Mouse (Mus musculus) CH12.LX (cell line): Measurements from ENCODE around the gene Lamc1. TPM values are rescaled to one million over a fixed set of nuclear protein-coding genes. Genes with fewer than 3 reads are reported as not detected.

Source experiments
- DNase-seq: peaks from one replicate; pipeline ENCODE4 v3.0.0-alpha.2; 2013; ENCODE audit errors: extremely low read depth
- H3K27ac ChIP-seq: 2 replicates; pipeline ENCODE4 v1.5.1; 2012; ENCODE audit warnings: low read depth, mild to moderate bottlenecking, control low read depth, moderate library complexity; ENCODE audit not compliant: insufficient read depth
- H3K27me3 ChIP-seq: replicated peaks from 2 replicates; pipeline ENCODE3; 2012; ENCODE audit warnings: inconsistent platforms
- H3K36me3 ChIP-seq, 2 experiments: replicated peaks in 1 of 2; 2 replicates each; pipeline versions ENCODE3 to v1.6.1; 2012; ENCODE audit warnings: inconsistent platforms in 1 of 2, low read length in 1 of 2, mild to moderate bottlenecking in 1 of 2, mixed read lengths in 1 of 2, moderate library complexity in 1 of 2; ENCODE audit not compliant: control insufficient read depth in 1 of 2, insufficient read depth in 1 of 2
- H3K4me1 ChIP-seq, 2 experiments: 2 replicates each; pipeline ENCODE4 v1.6.1; 2012; ENCODE audit warnings: inconsistent platforms in 1 of 2, moderate library complexity in 1 of 2; ENCODE audit not compliant: insufficient read depth in 2 of 2, control insufficient read depth in 1 of 2
- H3K4me2 ChIP-seq: 2 replicates; pipeline ENCODE4 v1.6.1; 2012; ENCODE audit warnings: low read depth, mild to moderate bottlenecking, control low read depth; ENCODE audit not compliant: poor library complexity, insufficient read depth, severe bottlenecking
- H3K4me3 ChIP-seq, 3 experiments: fragments of 150-350 bp in 1 of 3; sonication (generic) in 1 of 3; replicated peaks in 1 of 3; 2 replicates each; pipeline versions ENCODE3 to v1.5.1; 2011 to 2012; ENCODE audit warnings: low read depth in 2 of 3, low read length in 2 of 3, mild to moderate bottlenecking in 2 of 3, moderate library complexity in 2 of 3, control low read depth in 1 of 3, improper control_type of control experiment in 1 of 3, inconsistent platforms in 1 of 3, mixed read lengths in 1 of 3; ENCODE audit not compliant: poor library complexity in 1 of 3
- H3K79me2 ChIP-seq: replicated peaks from 2 replicates; pipeline ENCODE4 v1.6.1; 2012; ENCODE audit warnings: mild to moderate bottlenecking, moderate library complexity; ENCODE audit not compliant: control insufficient read depth, poor library complexity, insufficient read depth, severe bottlenecking; ENCODE audit errors: extremely low read depth
- H3K9ac ChIP-seq: 2 replicates; pipeline ENCODE4 v1.6.1; 2012; ENCODE audit warnings: low read depth, mild to moderate bottlenecking, control low read depth, moderate library complexity; ENCODE audit not compliant: insufficient read depth
- H3K9me3 ChIP-seq: replicated peaks from 2 replicates; pipeline ENCODE3; 2012; ENCODE audit warnings: low read length, inconsistent platforms, mixed read lengths
- BHLHE40 ChIP-seq: IDR thresholded peaks from 2 replicates; pipeline ENCODE4 v1.6.1; 2011; ENCODE audit warnings: mild to moderate bottlenecking, low read depth, low read length, improper control_type of control experiment
- CHD1 ChIP-seq: IDR thresholded peaks from 2 replicates; pipeline ENCODE4 v1.6.1; 2012; ENCODE audit warnings: low read depth, low read length, improper control_type of control experiment, inconsistent platforms
- CHD2 ChIP-seq: IDR thresholded peaks from 2 replicates; pipeline ENCODE4 v1.6.1; 2011; ENCODE audit warnings: low read length, improper control_type of control experiment
- E2F4 ChIP-seq: IDR thresholded peaks from 2 replicates; pipeline ENCODE4 v1.6.1; 2011; ENCODE audit warnings: low read depth, low read length, improper control_type of control experiment; ENCODE audit not compliant: insufficient replicate concordance
- ELF1 ChIP-seq: IDR thresholded peaks from 2 replicates; pipeline ENCODE4 v1.6.1; 2014; ENCODE audit warnings: low read depth, mild to moderate bottlenecking, inconsistent platforms, low read length, improper control_type of control experiment
- ETS1 ChIP-seq: conservative IDR thresholded peaks from 2 replicates; pipeline ENCODE4 v1.6.1; 2012; ENCODE audit warnings: low read depth, mild to moderate bottlenecking, inconsistent platforms, low read length, improper control_type of control experiment, moderate library complexity
- HCFC1 ChIP-seq: IDR thresholded peaks from 2 replicates; pipeline ENCODE4 v1.6.1; 2012; ENCODE audit warnings: low read depth, mild to moderate bottlenecking, inconsistent platforms, low read length, improper control_type of control experiment
- JUN ChIP-seq: IDR thresholded peaks from 2 replicates; pipeline ENCODE4 v1.6.1; 2011; ENCODE audit warnings: low read depth, mild to moderate bottlenecking, low read length, improper control_type of control experiment, moderate library complexity; ENCODE audit not compliant: insufficient read depth
- MAFK ChIP-seq: IDR thresholded peaks from 2 replicates; pipeline ENCODE4 v1.6.1; 2011; ENCODE audit warnings: low read length, improper control_type of control experiment; ENCODE audit not compliant: insufficient replicate concordance
- MEF2A ChIP-seq: IDR thresholded peaks from 2 replicates; pipeline ENCODE4 v1.6.1; 2014; ENCODE audit warnings: low read depth, mild to moderate bottlenecking, inconsistent platforms, low read length, improper control_type of control experiment, borderline replicate concordance
- MXI1 ChIP-seq: IDR thresholded peaks from 2 replicates; pipeline ENCODE4 v1.6.1; 2011; ENCODE audit warnings: mild to moderate bottlenecking, low read depth, low read length, improper control_type of control experiment
- NRF1 ChIP-seq: IDR thresholded peaks from 2 replicates; pipeline ENCODE4 v1.6.1; 2014; ENCODE audit warnings: low read depth, mild to moderate bottlenecking, inconsistent platforms, low read length, improper control_type of control experiment, moderate library complexity
- PAX5 ChIP-seq: IDR thresholded peaks from 2 replicates; pipeline ENCODE4 v1.6.1; 2012; ENCODE audit warnings: low read length, inconsistent platforms, mixed read lengths
- SIN3A ChIP-seq: IDR thresholded peaks from 2 replicates; pipeline ENCODE4 v1.6.1; 2012; ENCODE audit warnings: low read length, improper control_type of control experiment, inconsistent platforms
- SMC3 ChIP-seq: IDR thresholded peaks from 2 replicates; pipeline ENCODE4 v1.6.1; 2011; ENCODE audit warnings: low read depth, low read length, improper control_type of control experiment
- USF1 ChIP-seq: IDR thresholded peaks from 2 replicates; pipeline ENCODE4 v1.6.1; 2014; ENCODE audit warnings: low read depth, mild to moderate bottlenecking, inconsistent platforms, low read length, improper control_type of control experiment
- ZC3H11A ChIP-seq: IDR thresholded peaks from 2 replicates; pipeline ENCODE4 v1.6.1; 2012; ENCODE audit warnings: low read depth, mild to moderate bottlenecking, inconsistent platforms, low read length, improper control_type of control experiment
- ZKSCAN1 ChIP-seq: IDR thresholded peaks from 2 replicates; pipeline ENCODE4 v1.6.1; 2012; ENCODE audit warnings: low read depth, inconsistent platforms, low read length, improper control_type of control experiment, borderline replicate concordance
- ZNF384 ChIP-seq: IDR thresholded peaks from 2 replicates; pipeline ENCODE4 v1.6.1; 2012; ENCODE audit warnings: low read depth, low read length, improper control_type of control experiment, inconsistent platforms
- dilution Hi-C: fragments of 300-500 bp; cut with MboI; formaldehyde crosslinking; loops from 2 replicates; pipeline ENCODE4 v1.14.3; 2020; ENCODE audit warnings: low sequenced_read_pairs; ENCODE audit not compliant: extremely low pct_unique_long_range_greater_than_20kb, extremely low pct_ligation_motif_present
- in situ Hi-C: fragments of 300-500 bp; cut with MboI; formaldehyde crosslinking; loops from 3 replicates; pipeline ENCODE4 v1.14.3; 2019; ENCODE audit warnings: low sequenced_read_pairs, low pct_ligation_motif_present, low pct_unique_long_range_greater_than_20kb, mixed read lengths
- polyA plus RNA-seq: library from polyadenylated mRNA; unstranded; fragments of >175 nt; gene quantifications from 2 replicates; pipeline ENCODE4 v1.2.1, GENCODE M21; 2012; ENCODE audit warnings: low read depth; ENCODE audit not compliant: insufficient read length
- total RNA-seq, 2 experiments: library from RNA; depleted of rRNA; stranded (reverse); fragments of 300-350 nt in 1 of 2; fragments of >200 nt in 1 of 2; gene quantifications; 2 replicates each; pipeline ENCODE4 v1.2.3; 2012 to 2014

Gene Lamc1
- total and polyA plus RNA-seq, 3 experiments = 5.7 to 16.7 (median 10.5) TPM

DNA sequence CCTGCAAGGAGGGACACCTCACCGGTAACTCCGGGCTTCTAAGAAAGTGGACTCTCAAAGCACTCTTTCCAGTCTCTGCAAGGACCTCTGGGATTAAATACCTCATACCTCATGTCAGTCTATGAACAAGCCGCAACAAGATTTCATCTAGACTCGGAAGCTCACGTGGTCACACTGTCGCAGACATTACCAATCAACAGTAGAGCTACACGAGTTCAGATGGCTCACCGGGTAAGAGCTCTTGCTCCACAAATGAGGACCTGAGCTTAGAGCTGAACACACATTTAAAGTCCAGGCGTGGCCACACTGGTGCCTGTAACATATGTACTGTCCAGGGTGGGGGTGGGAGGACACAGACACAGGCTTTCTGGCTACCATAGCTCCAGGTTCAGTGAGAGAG is 46.4 kb downstream of the Lamc1 start:
- Histone ChIP-seq H3K4me3 (no peak overlapping the region), H3K79me2 (no peaks in the 10 kb centered on the region), H3K4me2 (no peak overlapping the region), H3K4me1 (peaks cover 10 to 13% of the 10 kb centered on the region in 2 experiments), H3K27ac (no peak overlapping the region), H3K36me3 (peaks cover 0 to 6% of the 10 kb centered on the region in 2 experiments), H3K9me3 (peaks cover 2% of the 10 kb centered on the region), H3K9ac (no peak overlapping the region)
- in situ Hi-C loops (no loop called here), dilution Hi-C loops (no loop called here)
- no peak for DNase-seq
- TF ChIP-seq ZNF384 = no peak
- no peak for TF ChIP-seq MEF2A
- no peak for TF ChIP-seq CHD1
- TF ChIP-seq PAX5 = no peak
- no peak for TF ChIP-seq E2F4
- no peak for TF ChIP-seq SIN3A
- no peak for TF ChIP-seq JUN
- no peak for TF ChIP-seq ZKSCAN1
- no peak for TF ChIP-seq MXI1
- no peak for TF ChIP-seq ETS1
- TF ChIP-seq, all 38 proteins: peak for 0
- no peaks in the 10 kb centered on the region for H3K27me3 ChIP-seq

DNA sequence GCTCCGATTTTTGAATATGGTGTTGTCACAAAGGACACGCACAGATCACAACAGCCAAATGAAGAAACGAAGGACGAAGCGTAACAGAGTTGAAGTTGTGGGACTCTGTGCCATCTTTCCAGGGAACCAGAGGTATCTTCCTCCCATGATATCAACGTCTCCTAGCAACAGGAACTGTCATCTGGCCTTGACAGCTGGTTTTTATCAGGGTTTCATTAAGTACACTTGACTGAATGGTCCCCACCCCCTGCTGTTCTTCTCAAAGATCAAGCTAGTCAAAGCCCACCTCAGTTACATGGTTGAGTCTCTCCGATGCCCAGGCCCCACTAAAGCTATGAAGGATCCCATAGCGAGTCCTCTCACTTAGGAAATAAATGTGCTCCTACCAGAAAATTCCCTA is 47.4 kb downstream of the Lamc1 start:
- in situ Hi-C loops = no loop called here
- peaks cover 10 to 13% of the 10 kb centered on the region in 2 experiments for H3K4me1 ChIP-seq
- dilution Hi-C loops = no loop called here

More for the DNA sequence above, 47.4 kb downstream of the Lamc1 start:
- TF ChIP-seq ZC3H11A = no peak
- no peak for TF ChIP-seq NRF1
- TF ChIP-seq USF1 = no peak
- no peak for TF ChIP-seq PAX5
- no peak for TF ChIP-seq HCFC1
- no peak for TF ChIP-seq MAFK
- TF ChIP-seq SMC3 = no peak
- no peak for TF ChIP-seq ELF1
- no peak for TF ChIP-seq BHLHE40
- no peak for TF ChIP-seq CHD2
- TF ChIP-seq, all 38 proteins: peak for 0
- H3K27me3 ChIP-seq = no peaks in the 10 kb centered on the region
- H3K79me2 ChIP-seq = no peaks in the 10 kb centered on the region
- peaks cover 2% of the 10 kb centered on the region for H3K9me3 ChIP-seq
- DNase-seq = no peak
- H3K27ac ChIP-seq = no peak overlapping the region
- H3K36me3 ChIP-seq = peaks cover 0 to 6% of the 10 kb centered on the region in 2 experiments
- H3K4me3 ChIP-seq = no peak overlapping the region
- H3K9ac ChIP-seq = no peak overlapping the region
- no peak overlapping the region for H3K4me2 ChIP-seq
